Mouse (Mus musculus) spleen, adult 2 months (tissue): Measurements from ENCODE around the gene Gpr156.

Source experiments
- CTCF ChIP-seq: fragments of 200-500 bp; IDR thresholded peaks from 2 replicates; pipeline ENCODE4 v1.5.1; 2011; ENCODE audit warnings: mild to moderate bottlenecking, inconsistent platforms; ENCODE audit not compliant: insufficient read depth, insufficient read length, insufficient replicate concordance; ENCODE audit errors: extremely low read depth
- POLR2A ChIP-seq: fragments of 200-500 bp; IDR thresholded peaks from 2 replicates; pipeline ENCODE4 v1.6.1; 2011; ENCODE audit warnings: low read depth, low read length, inconsistent platforms

DNA sequence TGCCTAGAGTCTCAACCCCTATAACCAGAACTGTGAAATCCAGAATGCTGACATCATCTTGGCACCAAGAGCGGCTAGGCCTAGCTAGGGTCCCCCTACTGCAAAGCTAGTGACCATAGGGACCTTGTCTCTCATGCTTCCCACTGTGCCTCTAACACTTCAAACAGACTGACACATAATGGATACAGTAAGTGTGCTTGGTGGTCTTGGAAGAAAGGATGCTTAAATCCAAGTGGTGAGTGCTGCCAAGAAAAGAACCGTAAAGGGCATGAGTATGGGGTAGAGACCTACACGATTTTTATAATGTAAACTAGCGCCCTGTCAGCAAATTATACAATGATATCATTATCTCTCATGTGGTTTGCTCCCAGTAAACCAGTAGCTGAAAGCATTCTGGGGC is 32.1 kb downstream of the Gpr156 start:
- TF ChIP-seq POLR2A (no peak), CTCF (no peak)
